Mouse (Mus musculus): Measurements from ENCODE around the gene Gm10837. TPM values are rescaled to one million over a fixed set of nuclear protein-coding genes. Genes with fewer than 3 reads are reported as not detected.
A peak's percentile ranks its signal among the peaks of the same experiment; 100 is the strongest.
"Not testable (repeated sequence)": the region's sequence is repeated elsewhere in the genome, so short reads cannot be mapped to it uniquely, and the experiment has no call there.

The Gm10837 gene
- polyA plus RNA-seq, 1 experiment: not detected

DNA sequence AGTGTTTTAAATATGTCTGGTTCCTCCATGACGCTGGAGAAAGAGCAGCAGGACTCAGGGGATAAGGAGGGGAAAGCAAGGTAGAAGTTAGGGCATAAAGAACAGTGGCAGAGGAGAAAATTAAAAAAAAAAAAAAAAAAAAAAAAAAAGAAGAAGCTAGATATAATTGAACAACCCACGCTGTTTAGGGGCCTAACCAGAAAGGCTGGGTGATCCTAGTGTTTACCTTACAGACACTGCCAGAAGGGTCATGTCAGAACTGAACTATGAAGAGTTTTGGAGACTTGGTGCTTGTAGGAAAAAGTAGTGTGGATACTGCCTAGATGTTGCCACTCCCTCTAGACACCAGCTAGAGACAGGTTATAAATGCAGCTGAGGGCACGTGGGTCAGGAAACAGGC lies 28.9 kb upstream of the Gm10837 start:
- Histone ChIP-seq H3K4me3 (ENCODE audit: control insufficient read depth, low read depth, low read length) (peak overlapping the region; percentile 7; the same call in 1 of the 2 replicates), H3K27ac (ENCODE audit: control insufficient read depth, insufficient read depth, low read depth, low read length) (no peak overlapping the region), H3K27me3 (ENCODE audit: control insufficient read depth, insufficient read depth, low read length) (peaks cover 8% of the 10 kb centered on the region; the same call in 1 of the 2 replicates), H3K4me1 (ENCODE audit: control insufficient read depth, insufficient read depth, low read length) (peaks cover 3% of the 10 kb centered on the region), H3K36me3 (ENCODE audit: control insufficient read depth, insufficient read depth, low read length) (no peaks in the 10 kb centered on the region)
- no peak for TF ChIP-seq CTCF (IDR thresholded peaks at IDR 0.05; ENCODE audit: control insufficient read depth, insufficient read depth, insufficient replicate concordance, low read depth, low read length)
- TF ChIP-seq POLR2A (IDR thresholded peaks at IDR 0.05; ENCODE audit: control insufficient read depth, low read depth, low read length): no peak

DNA sequence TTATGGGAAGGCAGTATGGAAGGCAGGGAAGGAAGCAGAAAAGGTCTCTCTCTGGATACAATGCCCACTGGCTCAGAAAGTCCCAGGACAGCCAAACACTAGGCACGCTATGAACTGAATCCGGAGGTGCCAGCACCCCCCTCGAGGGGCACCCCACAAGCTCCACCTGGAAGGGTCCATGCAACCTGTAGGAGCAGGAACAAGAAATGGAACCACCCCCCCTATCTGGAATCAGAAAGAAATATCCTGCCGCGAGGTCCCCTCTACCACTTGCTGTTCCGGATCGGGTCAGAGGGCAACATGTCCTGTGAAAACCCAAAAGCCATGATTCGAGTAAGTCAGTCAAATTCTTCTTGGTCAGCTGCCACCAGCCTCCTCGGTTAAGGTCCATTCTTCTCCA lies 28.4 kb upstream of the Gm10837 start:
- Histone ChIP-seq H3K4me1 (ENCODE audit: control insufficient read depth, insufficient read depth, low read length) (peaks cover 3% of the 10 kb centered on the region), H3K27me3 (ENCODE audit: control insufficient read depth, insufficient read depth, low read length) (peaks cover 8% of the 10 kb centered on the region; the same call in 1 of the 2 replicates), H3K4me3 (ENCODE audit: control insufficient read depth, low read depth, low read length) (peak overlapping the region; percentile 7), H3K36me3 (ENCODE audit: control insufficient read depth, insufficient read depth, low read length) (no peaks in the 10 kb centered on the region), H3K27ac (ENCODE audit: control insufficient read depth, insufficient read depth, low read depth, low read length) (no peak overlapping the region)
- TF ChIP-seq POLR2A (IDR thresholded peaks at IDR 0.05; ENCODE audit: control insufficient read depth, low read depth, low read length) (no peak), CTCF (IDR thresholded peaks at IDR 0.05; ENCODE audit: control insufficient read depth, insufficient read depth, insufficient replicate concordance, low read depth, low read length) (no peak)

DNA sequence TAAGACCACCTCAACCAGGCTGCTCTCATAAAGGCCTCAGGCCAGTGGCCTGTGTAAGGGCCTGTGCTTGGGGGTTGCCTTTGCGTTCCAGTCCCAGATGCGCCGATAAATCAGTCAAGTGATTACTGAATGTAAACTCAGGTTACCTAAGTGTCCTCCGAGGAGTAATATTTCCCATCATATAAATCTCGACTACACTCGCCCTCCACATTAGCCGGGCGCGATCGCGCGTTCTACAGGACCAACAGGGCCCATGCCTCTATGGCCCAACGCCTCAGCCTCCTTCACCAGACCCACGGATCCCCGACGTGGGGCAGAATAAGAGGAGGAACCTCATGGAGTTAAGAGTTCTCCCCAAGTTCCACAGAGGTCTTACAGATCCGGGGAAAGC lies 27.7 kb upstream of the Gm10837 start:
- H3K4me1 ChIP-seq (ENCODE audit: control insufficient read depth, insufficient read depth, low read length): peaks cover 3% of the 10 kb centered on the region
- H3K27me3 ChIP-seq (ENCODE audit: control insufficient read depth, insufficient read depth, low read length): peaks cover 8% of the 10 kb centered on the region; the same call in 1 of the 2 replicates
- no peak for TF ChIP-seq CTCF (IDR thresholded peaks at IDR 0.05; ENCODE audit: control insufficient read depth, insufficient read depth, insufficient replicate concordance, low read depth, low read length)
- no peak for TF ChIP-seq POLR2A (IDR thresholded peaks at IDR 0.05; ENCODE audit: control insufficient read depth, low read depth, low read length)
- peak overlapping the region; percentile 84 for H3K4me3 ChIP-seq (ENCODE audit: control insufficient read depth, low read depth, low read length)
- no peaks in the 10 kb centered on the region for H3K36me3 ChIP-seq (ENCODE audit: control insufficient read depth, insufficient read depth, low read length)
- no peak overlapping the region for H3K27ac ChIP-seq (ENCODE audit: control insufficient read depth, insufficient read depth, low read depth, low read length)

DNA sequence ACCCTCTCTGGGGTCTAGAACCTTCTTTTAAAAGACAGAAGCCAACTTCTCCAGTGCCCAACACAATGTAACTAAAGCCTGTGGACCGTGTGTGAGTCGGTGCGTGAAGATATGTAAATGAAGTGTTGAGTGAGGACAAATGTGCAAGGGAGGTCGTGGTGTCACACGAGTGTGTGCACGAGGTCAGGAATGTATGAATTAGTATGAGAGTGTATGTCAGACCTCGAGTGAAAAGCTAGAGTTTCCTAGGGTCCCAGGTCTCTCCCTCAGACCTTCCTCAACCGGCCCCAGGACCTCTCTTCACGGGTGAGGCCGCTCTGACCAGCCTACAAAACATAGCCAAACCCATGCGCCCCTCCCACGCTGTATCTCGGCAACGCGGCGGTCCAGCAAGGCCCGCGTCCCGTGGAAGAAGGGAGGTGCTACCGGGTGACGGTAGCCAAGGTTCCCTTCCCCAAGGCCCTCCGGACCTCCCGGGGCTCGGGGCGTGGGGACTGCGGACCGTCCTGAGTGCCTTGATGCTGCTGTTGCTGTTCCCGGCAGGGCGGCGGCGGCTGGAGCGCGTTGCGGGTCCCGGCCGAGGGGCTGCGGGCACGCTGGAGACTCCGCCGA lies 27.2 kb upstream of the Gm10837 start:
- Histone ChIP-seq H3K27me3 (ENCODE audit: control insufficient read depth, insufficient read depth, low read length) (peaks cover 11% of the 10 kb centered on the region), H3K4me1 (ENCODE audit: control insufficient read depth, insufficient read depth, low read length) (peaks cover 3% of the 10 kb centered on the region), H3K36me3 (ENCODE audit: control insufficient read depth, insufficient read depth, low read length) (no peaks in the 10 kb centered on the region), H3K27ac (ENCODE audit: control insufficient read depth, insufficient read depth, low read depth, low read length) (no peak overlapping the region), H3K4me3 (ENCODE audit: control insufficient read depth, low read depth, low read length) (peak overlapping the region; percentile 84)
- TF ChIP-seq CTCF (IDR thresholded peaks at IDR 0.05; ENCODE audit: control insufficient read depth, insufficient read depth, insufficient replicate concordance, low read depth, low read length): no peak
- no peak for TF ChIP-seq POLR2A (IDR thresholded peaks at IDR 0.05; ENCODE audit: control insufficient read depth, low read depth, low read length)

DNA sequence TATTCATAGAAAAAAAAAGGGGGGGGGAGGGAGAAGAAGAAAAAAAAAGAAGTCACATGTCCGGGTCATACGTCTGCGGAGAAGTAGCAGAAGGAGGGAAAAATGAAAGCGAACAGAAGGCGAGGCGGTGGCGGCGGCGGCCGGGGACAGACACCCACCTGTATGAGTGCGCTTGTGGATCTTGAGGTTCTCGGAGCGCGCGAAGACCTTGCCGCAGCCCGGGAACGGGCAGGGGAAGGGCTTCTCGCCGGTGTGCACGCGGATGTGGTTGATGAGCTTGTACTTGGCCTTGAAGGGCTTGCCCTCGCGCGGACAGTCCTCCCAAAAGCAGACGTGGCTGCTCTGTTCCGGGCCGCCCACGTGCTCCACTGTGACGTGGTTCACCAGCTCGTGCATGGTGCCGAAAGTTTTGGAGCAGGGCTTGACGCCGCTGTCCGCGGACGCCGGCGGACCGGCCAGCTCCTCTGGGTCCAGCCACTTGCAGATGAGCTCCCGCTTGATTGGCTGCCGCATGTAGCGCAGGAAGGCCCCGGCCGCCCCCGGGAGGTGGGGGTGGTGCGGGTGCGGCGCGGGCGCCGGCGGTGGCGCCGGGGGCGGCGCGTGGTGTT lies 26.5 kb upstream of the Gm10837 start:
- not testable (repeated sequence) for H3K36me3 ChIP-seq (ENCODE audit: control insufficient read depth, insufficient read depth, low read length); H3K27ac ChIP-seq (ENCODE audit: control insufficient read depth, insufficient read depth, low read depth, low read length); H3K4me1 ChIP-seq (ENCODE audit: control insufficient read depth, insufficient read depth, low read length)
- Histone ChIP-seq H3K27me3 (ENCODE audit: control insufficient read depth, insufficient read depth, low read length) (peaks cover 13% of the 10 kb centered on the region), H3K4me3 (ENCODE audit: control insufficient read depth, low read depth, low read length) (peak overlapping the region; percentile 84)

DNA sequence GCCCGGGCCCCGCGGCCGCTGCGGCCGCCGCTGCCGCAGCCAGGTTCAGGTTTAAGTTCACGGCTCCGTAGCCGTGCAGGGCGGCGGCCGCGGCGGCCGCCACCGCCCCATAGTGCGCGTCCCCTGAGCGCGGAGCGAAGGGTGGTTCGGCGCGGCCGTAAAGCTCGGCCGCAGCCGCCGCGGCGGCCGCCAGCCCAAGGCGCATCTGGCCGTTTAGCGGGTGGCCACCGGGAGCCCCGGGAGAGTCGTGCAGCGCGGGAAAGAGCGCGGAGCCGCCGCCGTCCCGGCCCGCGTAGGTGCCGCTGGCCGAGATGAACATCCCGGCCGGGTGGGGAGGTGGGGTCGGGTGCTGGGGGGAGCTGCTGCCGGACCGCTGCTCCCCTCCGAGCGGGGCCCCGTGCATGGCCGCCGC lies 26.0 kb upstream of the Gm10837 start:
- no peak for TF ChIP-seq POLR2A (IDR thresholded peaks at IDR 0.05; ENCODE audit: control insufficient read depth, low read depth, low read length)
- no peak for TF ChIP-seq CTCF (IDR thresholded peaks at IDR 0.05; ENCODE audit: control insufficient read depth, insufficient read depth, insufficient replicate concordance, low read depth, low read length)
- Histone ChIP-seq H3K36me3 (ENCODE audit: control insufficient read depth, insufficient read depth, low read length) (no peaks in the 10 kb centered on the region), H3K4me1 (ENCODE audit: control insufficient read depth, insufficient read depth, low read length) (peaks cover 3% of the 10 kb centered on the region), H3K27me3 (ENCODE audit: control insufficient read depth, insufficient read depth, low read length) (peaks cover 14% of the 10 kb centered on the region), H3K4me3 (ENCODE audit: control insufficient read depth, low read depth, low read length) (peak overlapping the region; percentile 84), H3K27ac (ENCODE audit: control insufficient read depth, insufficient read depth, low read depth, low read length) (no peak overlapping the region)

DNA sequence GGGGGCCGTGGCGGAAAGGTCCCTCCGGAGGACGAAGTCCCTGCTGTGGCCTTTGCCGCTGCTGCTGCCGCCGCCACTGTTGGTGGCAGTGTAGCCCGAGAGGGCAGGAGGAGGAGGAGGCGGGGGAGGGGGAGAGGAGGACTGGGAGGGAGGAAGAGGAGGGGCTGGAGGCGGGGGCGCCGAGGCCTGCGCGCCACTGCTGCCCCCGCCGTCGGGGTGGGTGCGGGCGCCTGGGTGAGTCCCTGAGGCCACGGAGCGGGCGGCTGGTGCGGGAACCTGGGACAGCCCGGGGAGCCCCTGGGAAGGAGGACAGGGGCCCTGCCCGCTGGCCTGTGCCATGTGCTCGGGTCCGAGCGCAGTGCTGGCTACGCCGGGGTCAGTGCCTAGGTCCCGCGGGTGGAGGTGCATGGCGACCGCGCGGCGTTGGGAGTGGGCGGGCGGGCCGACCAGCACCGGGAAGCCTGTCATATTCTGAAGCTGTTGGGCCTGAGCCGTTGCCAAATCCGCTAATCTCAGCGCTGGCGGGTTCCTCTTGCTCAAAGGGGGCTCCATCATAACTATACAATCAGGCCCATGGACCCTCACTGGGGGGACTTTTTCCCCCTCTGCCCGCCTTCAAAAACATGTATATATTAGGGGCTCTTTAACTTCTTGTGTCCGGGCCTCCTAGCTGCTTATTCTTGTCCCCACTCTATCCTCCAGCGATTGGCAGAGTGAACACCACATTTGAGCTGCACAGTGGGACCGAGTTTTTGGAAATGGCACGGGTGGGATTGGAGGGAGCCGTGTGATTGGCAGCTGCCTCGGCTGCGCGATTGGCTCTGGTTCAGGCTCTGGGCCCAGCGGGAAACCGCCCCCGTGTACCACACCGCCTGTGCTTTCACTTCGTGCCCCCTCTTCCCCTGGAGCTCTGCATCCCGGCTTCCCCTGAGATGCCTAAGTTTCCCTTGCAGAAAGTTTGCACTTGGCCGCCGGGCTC lies 25.3 kb upstream of the Gm10837 start, which contains the start of gene Zic5:
Gene Zic5 (minus strand): TSS at position 915 of the 979 bp plus-strand sequence.
- no peak for TF ChIP-seq CTCF (IDR thresholded peaks at IDR 0.05; ENCODE audit: control insufficient read depth, insufficient read depth, insufficient replicate concordance, low read depth, low read length)
- TF ChIP-seq POLR2A (IDR thresholded peaks at IDR 0.05; ENCODE audit: control insufficient read depth, low read depth, low read length): no peak
- Histone ChIP-seq H3K27ac (ENCODE audit: control insufficient read depth, insufficient read depth, low read depth, low read length) (no peak within 1 kb of the TSS), H3K4me3 (ENCODE audit: control insufficient read depth, low read depth, low read length) (peak within 1 kb of the TSS; percentile 84), H3K27me3 (ENCODE audit: control insufficient read depth, insufficient read depth, low read length) (peaks cover 14% of the 10 kb centered on the region), H3K4me1 (ENCODE audit: control insufficient read depth, insufficient read depth, low read length) (peaks cover 3% of the 10 kb centered on the region), H3K36me3 (ENCODE audit: control insufficient read depth, insufficient read depth, low read length) (no peaks in the 10 kb centered on the region)

Measured in testis, adult 2 months (tissue).